In the genomic region with DNA sequence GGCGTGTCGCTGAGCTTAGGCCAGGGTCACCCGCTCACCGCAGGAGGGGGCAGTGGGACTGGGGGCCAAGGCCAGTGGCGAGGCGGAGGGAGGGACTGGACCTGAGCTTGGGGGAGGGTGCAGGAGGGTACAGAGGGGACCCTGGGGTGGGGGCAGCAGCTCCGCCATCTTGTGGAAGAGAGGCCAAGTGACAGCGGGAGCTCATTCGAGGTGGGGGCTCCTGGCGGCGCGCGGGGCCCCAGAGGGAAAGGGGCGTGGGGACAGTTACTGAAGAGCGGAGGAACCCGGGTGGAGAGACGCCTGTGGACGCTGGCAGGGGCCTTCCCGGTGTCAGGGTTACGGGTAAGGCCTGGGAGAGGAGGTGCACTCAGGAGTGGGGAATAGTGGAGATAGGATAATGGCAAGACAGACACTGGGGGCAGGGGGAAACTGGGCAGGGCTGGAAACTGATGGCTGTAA, we compare ENCODE assay signal across 8 mouse cellular contexts. TPM values are rescaled to one million over a fixed set of nuclear protein-coding genes. Genes with fewer than 3 reads are reported as not detected.
DNase-seq lines count a peak whose midpoint lies in the region; ATAC-seq and TF ChIP-seq lines count a peak whose summit lies in the region.

No protein-coding gene starts in this region.

- peak; percentile 61 for DNase-seq in lung, embryonic 14.5 days
- no peak for DNase-seq in lung, postnatal 10 days
- DNase-seq in adrenal gland, postnatal 10 days: no peak
- no peak for DNase-seq in B cell, adult 2 months
- DNase-seq in urinary bladder, postnatal 25 days (ENCODE audit: low spot score): no peak

- H3K4me1 ChIP-seq in lung, embryonic 14.5 days (ENCODE audit: insufficient read depth): peaks cover 4% of the 10 kb centered on the region; the same call in 1 of the 2 replicates
- peaks cover 5% of the 10 kb centered on the region for H3K4me1 ChIP-seq in bone marrow macrophage, adult 2 months (ENCODE audit: control insufficient read depth, insufficient read depth, low read length)
- peaks cover 16% of the 10 kb centered on the region for H3K4me1 ChIP-seq in forebrain, embryonic 12.5 days
- H3K4me1 ChIP-seq in liver, embryonic 15.5 days (replicated peaks): peaks cover 53% of the 10 kb centered on the region

- peak; percentile 50 for TF ChIP-seq CTCF in lung, embryonic 14.5 days (IDR thresholded peaks at IDR 0.05; ENCODE audit: low read depth)
- no peak for TF ChIP-seq CTCF in bone marrow macrophage, adult 2 months (IDR thresholded peaks at IDR 0.05; ENCODE audit: low read depth, low read length)

- H3K4me2 ChIP-seq in lung, embryonic 14.5 days: peak overlapping the region; percentile 75
- H3K4me2 ChIP-seq in forebrain, embryonic 12.5 days: peak overlapping the region; percentile 68
- H3K4me2 ChIP-seq in liver, embryonic 15.5 days: peak overlapping the region; percentile 93

- no peaks in the 10 kb centered on the region for H3K9me3 ChIP-seq in lung, embryonic 14.5 days (ENCODE audit: low read depth, low read length)
- no peaks in the 10 kb centered on the region for H3K9me3 ChIP-seq in forebrain, embryonic 12.5 days
- no peaks in the 10 kb centered on the region for H3K9me3 ChIP-seq in liver, embryonic 15.5 days (replicated peaks)

- no peak for TF ChIP-seq POLR2A in bone marrow macrophage, adult 2 months (IDR thresholded peaks at IDR 0.05; ENCODE audit: borderline replicate concordance, low read depth, low read length)

- peak overlapping the region; percentile 91 for H3K27ac ChIP-seq in lung, embryonic 14.5 days (ENCODE audit: low read depth)
- H3K27ac ChIP-seq in bone marrow macrophage, adult 2 months (ENCODE audit: insufficient read depth, low read depth, low read length): peak overlapping the region; percentile 34; the same call in 1 of the 2 replicates
- H3K27ac ChIP-seq in forebrain, embryonic 12.5 days: peak overlapping the region; percentile 89
- peak overlapping the region; percentile 85 for H3K27ac ChIP-seq in liver, embryonic 15.5 days (replicated peaks)

- 0 out of 2 replicates have a peak, but pooled peaks cover 3% of the 10 kb centered on the region for H3K36me3 ChIP-seq in lung, embryonic 14.5 days (ENCODE audit: insufficient read depth)
- H3K36me3 ChIP-seq in forebrain, embryonic 12.5 days (replicated peaks): no peaks in the 10 kb centered on the region
- H3K36me3 ChIP-seq in liver, embryonic 15.5 days (replicated peaks): no peaks in the 10 kb centered on the region

- H3K9ac ChIP-seq in lung, embryonic 14.5 days: peak overlapping the region; percentile 80
- peak overlapping the region; percentile 87 for H3K9ac ChIP-seq in forebrain, embryonic 12.5 days
- H3K9ac ChIP-seq in liver, embryonic 15.5 days: peak overlapping the region; percentile 92

- peak overlapping the region; percentile 82 for H3K4me3 ChIP-seq in lung, embryonic 14.5 days (ENCODE audit: low read depth, low read length)
- H3K4me3 ChIP-seq in bone marrow macrophage, adult 2 months (ENCODE audit: insufficient read depth, low read length): peak overlapping the region; percentile 96
- peak overlapping the region; percentile 57 for H3K4me3 ChIP-seq in forebrain, embryonic 12.5 days (replicated peaks)
- H3K4me3 ChIP-seq in liver, embryonic 15.5 days (replicated peaks): peak overlapping the region; percentile 92

- peak; percentile 86 for ATAC-seq in lung, embryonic 14.5 days (ENCODE audit: insufficient read depth)
- peak; percentile 90 for ATAC-seq in forebrain, embryonic 12.5 days (ENCODE audit: low FRiP score)
- ATAC-seq in liver, embryonic 15.5 days (ENCODE audit: insufficient read depth): peak; percentile 13; the same call in 1 of the 2 replicates

- WGBS in lung, embryonic 14.5 days: under 1% methylated on average over 20 of the region's 20 CpGs
- under 1% methylated on average over 20 of the region's 20 CpGs for WGBS in forebrain, embryonic 12.5 days
- under 1% methylated on average over 20 of the region's 20 CpGs for WGBS in liver, embryonic 15.5 days (ENCODE audit: insufficient replicate concordance)

- H3K27me3 ChIP-seq in lung, embryonic 14.5 days (ENCODE audit: insufficient read depth, low read length): no peaks in the 10 kb centered on the region
- H3K27me3 ChIP-seq in forebrain, embryonic 12.5 days: no peaks in the 10 kb centered on the region
- no peaks in the 10 kb centered on the region for H3K27me3 ChIP-seq in liver, embryonic 15.5 days

RNA-seq across cellular contexts. Expression of a gene that starts 0.4 kb away (rescaled TPM):
- polyA plus RNA-seq in lung, embryonic 14.5 days (2014; fragmentation: Nextera tagmentation; extraction: Ambion mirVana): 40.2 and 43.5 TPM in 2 replicates
- polyA plus RNA-seq in bone marrow macrophage, adult 2 months (2012; ENCODE audit: insufficient read depth, insufficient read length, missing spikeins): 14.0 and 16.7 TPM in 2 replicates
- polyA plus RNA-seq in forebrain, embryonic 12.5 days (2016; fragmentation: Nextera tagmentation; extraction: Ambion mirVana): 55.7 and 59.0 TPM in 2 replicates
- 46.1 and 48.3 TPM in 2 replicates for polyA plus RNA-seq in liver, embryonic 15.5 days (2015; fragmentation: Nextera tagmentation; extraction: Ambion mirVana)
- 10 to 100 TPM; 26.4 to 33.3 TPM for total RNA-seq in adrenal gland, postnatal 10 days (2021)

Comparison
In these comparisons a context has a peak if more than half of its experiments do, and no peak if none do; other contexts are left out.
1. ATAC-seq: peak in every context shown above with its lines; median percentile 90 in forebrain, embryonic 12.5 days; 86 in lung, embryonic 14.5 days; 13 in liver, embryonic 15.5 days.
2. H3K27ac ChIP-seq: peak in every context shown above with its lines; median percentile 91 in lung, embryonic 14.5 days; 89 in forebrain, embryonic 12.5 days; 85 in liver, embryonic 15.5 days; 34 in bone marrow macrophage, adult 2 months.